ENCODE assay signal across 8 mouse cellular contexts in the genomic region with DNA sequence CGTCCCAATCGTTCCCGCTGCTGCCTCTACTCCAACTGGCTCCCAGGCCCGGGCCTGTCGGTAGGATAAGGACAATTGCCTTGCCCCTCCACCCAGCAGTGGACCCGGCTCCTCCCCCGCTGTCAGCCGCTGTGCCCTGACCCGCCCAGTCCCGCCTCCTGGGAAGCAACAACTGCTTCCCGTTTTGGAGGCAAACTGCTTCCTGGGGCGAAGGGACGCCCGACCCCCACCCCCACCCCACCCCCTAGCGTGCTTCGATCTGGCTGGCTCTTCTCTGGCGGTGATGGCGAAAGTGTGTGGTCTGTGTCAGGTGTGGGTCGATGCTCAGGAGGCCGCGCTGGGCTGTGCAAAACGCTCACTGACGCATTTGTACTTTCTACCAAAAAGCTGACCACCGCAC.
A peak's percentile ranks its signal among the peaks of the same experiment; 100 is the strongest.
DNase-seq lines count a peak whose midpoint lies in the region; ATAC-seq and TF ChIP-seq lines count a peak whose summit lies in the region.

No protein-coding gene starts in this region.

- peak overlapping the region; percentile 29 for H3K4me3 ChIP-seq in embryonic facial prominence, embryonic 15.5 days (replicated peaks)
- H3K4me3 ChIP-seq in intestine, embryonic 14.5 days (ENCODE audit: low read depth, low read length): peak overlapping the region; percentile 29
- H3K4me3 ChIP-seq in lung, adult 2 months (replicated peaks; ENCODE audit: extremely low read depth, low read depth, low read length): peak overlapping the region; percentile 52
- peak overlapping the region; percentile 35 for H3K4me3 ChIP-seq in stomach, embryonic 15.5 days (replicated peaks)

- H3K27ac ChIP-seq in embryonic facial prominence, embryonic 15.5 days (replicated peaks): no peak overlapping the region
- no peak overlapping the region for H3K27ac ChIP-seq in intestine, embryonic 14.5 days (ENCODE audit: low read depth)
- H3K27ac ChIP-seq in stomach, embryonic 15.5 days: no peak overlapping the region

- H3K4me2 ChIP-seq in embryonic facial prominence, embryonic 15.5 days (replicated peaks): peak overlapping the region; percentile 49
- peak overlapping the region; percentile 47 for H3K4me2 ChIP-seq in intestine, embryonic 14.5 days (ENCODE audit: low read length)
- peak overlapping the region; percentile 56 for H3K4me2 ChIP-seq in stomach, embryonic 15.5 days

- DNase-seq in adrenal gland, adult 2 months: peak; percentile 13
- DNase-seq in adrenal gland, adult 8-10 months: no peak
- DNase-seq in 3134 (ENCODE audit: extremely low read depth, insufficient read length, low spot score): peak; percentile 15
- peak; percentile 58 for DNase-seq in intestine, embryonic 14.5 days (ENCODE audit: low spot score)
- DNase-seq in lung, adult 2 months: no peak

- no peak overlapping the region for H3K9ac ChIP-seq in embryonic facial prominence, embryonic 15.5 days
- no peak overlapping the region for H3K9ac ChIP-seq in intestine, embryonic 14.5 days (ENCODE audit: low read length)
- H3K9ac ChIP-seq in stomach, embryonic 15.5 days: no peak overlapping the region

- no peak for TF ChIP-seq CTCF in lung, adult 2 months (IDR thresholded peaks at IDR 0.05; ENCODE audit: insufficient read depth, low read length)

- 18% methylated on average over 24 of the region's 24 CpGs for WGBS in embryonic facial prominence, embryonic 15.5 days
- 13% methylated on average over 24 of the region's 24 CpGs for WGBS in intestine, embryonic 14.5 days
- 21% methylated on average over 24 of the region's 24 CpGs for WGBS in lung, adult 2 months
- 18% methylated on average over 24 of the region's 24 CpGs for WGBS in stomach, embryonic 15.5 days

- no peaks in the 10 kb centered on the region for H3K4me1 ChIP-seq in embryonic facial prominence, embryonic 15.5 days
- H3K4me1 ChIP-seq in intestine, embryonic 14.5 days (replicated peaks; ENCODE audit: control insufficient read depth, insufficient read depth, low read length): no peaks in the 10 kb centered on the region
- no peaks in the 10 kb centered on the region for H3K4me1 ChIP-seq in lung, adult 2 months (ENCODE audit: control insufficient read depth, insufficient read depth, low read length)
- H3K4me1 ChIP-seq in stomach, embryonic 15.5 days: no peaks in the 10 kb centered on the region

- 0 out of 2 replicates have a peak, but pooled peaks have one; percentile 7 for TF ChIP-seq POLR2A in lung, adult 2 months (IDR thresholded peaks at IDR 0.05; ENCODE audit: borderline replicate concordance, extremely low read depth, low read depth, low read length)

- ATAC-seq in embryonic facial prominence, embryonic 15.5 days (ENCODE audit: insufficient number of reproducible peaks, low FRiP score, low TSS enrichment, low read depth): peak; percentile 72; the same call in 1 of the 2 replicates
- ATAC-seq in intestine, embryonic 14.5 days (replicated peaks; ENCODE audit: low FRiP score, low TSS enrichment, low read depth): peak; percentile 83
- ATAC-seq in stomach, embryonic 15.5 days (ENCODE audit: insufficient read depth, low FRiP score, low read depth): no peak
- ATAC-seq in megakaryocyte, adult 5-6 weeks (ENCODE audit: poor library complexity, severe bottlenecking): no peak

- no peaks in the 10 kb centered on the region for H3K9me3 ChIP-seq in embryonic facial prominence, embryonic 15.5 days (replicated peaks)
- H3K9me3 ChIP-seq in intestine, embryonic 14.5 days (ENCODE audit: control insufficient read depth, low read length): no peaks in the 10 kb centered on the region
- no peaks in the 10 kb centered on the region for H3K9me3 ChIP-seq in stomach, embryonic 15.5 days

- no peaks in the 10 kb centered on the region for H3K36me3 ChIP-seq in embryonic facial prominence, embryonic 15.5 days
- no peaks in the 10 kb centered on the region for H3K36me3 ChIP-seq in intestine, embryonic 14.5 days (ENCODE audit: control insufficient read depth, insufficient read depth, low read length)
- no peaks in the 10 kb centered on the region for H3K36me3 ChIP-seq in stomach, embryonic 15.5 days

- H3K27me3 ChIP-seq in embryonic facial prominence, embryonic 15.5 days: no peaks in the 10 kb centered on the region
- H3K27me3 ChIP-seq in intestine, embryonic 14.5 days (replicated peaks; ENCODE audit: control insufficient read depth, insufficient read depth, low read length): no peaks in the 10 kb centered on the region
- H3K27me3 ChIP-seq in stomach, embryonic 15.5 days (replicated peaks): no peaks in the 10 kb centered on the region

Comparison
In these comparisons a context has a peak if more than half of its experiments do, and no peak if none do; other contexts are left out.
1. DNase-seq: peak in adrenal gland, adult 2 months (single experiment), 3134 (single experiment) and intestine, embryonic 14.5 days (single experiment); none in adrenal gland, adult 8-10 months (single experiment) and lung, adult 2 months (single experiment).
2. ATAC-seq: peak in embryonic facial prominence, embryonic 15.5 days (single experiment) and intestine, embryonic 14.5 days (single experiment); none in stomach, embryonic 15.5 days (single experiment) and megakaryocyte, adult 5-6 weeks (single experiment).
3. Peak in every context shown above with its lines, with median percentiles within 50 percentile points of each other: H3K4me2 ChIP-seq and H3K4me3 ChIP-seq.